Mouse (Mus musculus) heart, postnatal 0 days (tissue): ENCODE data around the gene Tpd52l1. TPM values are rescaled to one million over a fixed set of nuclear protein-coding genes. Genes with fewer than 3 reads are reported as not detected.

Source experiments
- ATAC-seq: fragments of 200-750 bp; cut with Nextera tagmentation; 2 replicates; pipeline ENCODE4 v1.8.0; 2017; ENCODE audit warnings: low read depth, moderate number of reproducible peaks, moderate library complexity; ENCODE audit not compliant: insufficient read depth
- DNase-seq: peaks from one replicate; pipeline ENCODE4 v3.0.0-alpha.2; 2016; ENCODE audit warnings: low spot score
- H3K27ac ChIP-seq: fragments of 300-500 bp; sonication (generic); 2 replicates; pipeline ENCODE4 v1.5.1; 2014; ENCODE audit warnings: low read depth, mild to moderate bottlenecking
- H3K27me3 ChIP-seq: fragments of 300-500 bp; sonication (generic); 2 replicates; pipeline ENCODE4 v1.6.1; 2014; ENCODE audit warnings: low read length, mixed read lengths; ENCODE audit not compliant: control insufficient read depth, insufficient read depth
- H3K36me3 ChIP-seq: fragments of 300-500 bp; sonication (generic); replicated peaks from 2 replicates; pipeline ENCODE4 v1.6.1; 2014; ENCODE audit warnings: low read length, mixed read lengths; ENCODE audit not compliant: control insufficient read depth, insufficient read depth
- H3K4me1 ChIP-seq: fragments of 300-500 bp; sonication (generic); 2 replicates; pipeline ENCODE4 v1.6.1; 2014; ENCODE audit warnings: antibody characterized with exemption; ENCODE audit not compliant: control insufficient read depth, insufficient read depth
- H3K4me2 ChIP-seq: fragments of 300-500 bp; sonication (generic); 2 replicates; pipeline ENCODE4 v1.6.1; 2014; ENCODE audit warnings: low read depth, mild to moderate bottlenecking, low read length, moderate library complexity
- H3K4me3 ChIP-seq: fragments of 300-500 bp; sonication (generic); 2 replicates; pipeline ENCODE4 v1.5.1; 2014; ENCODE audit warnings: low read depth, low read length
- H3K9ac ChIP-seq: fragments of 300-500 bp; sonication (generic); replicated peaks from 2 replicates; pipeline ENCODE4 v1.6.1; 2014; ENCODE audit warnings: low read depth, low read length, mixed read lengths
- H3K9me3 ChIP-seq: fragments of 300-500 bp; sonication (generic); replicated peaks from 2 replicates; pipeline ENCODE4 v1.6.1; 2016; ENCODE audit warnings: low read length; ENCODE audit not compliant: control insufficient read depth
- CTCF ChIP-seq: IDR thresholded peaks from 2 replicates; pipeline ENCODE4 v1.5.1; 2016; ENCODE audit warnings: antibody characterized with exemption, control low read depth, low read depth
- EP300 ChIP-seq: IDR thresholded peaks from 2 replicates; pipeline ENCODE4 v1.6.1; 2016; ENCODE audit warnings: antibody characterized with exemption, low read depth
- WGBS: fragments of 180-500 bp; shearing (Covaris S2); extraction: QIAGEN DNeasy Blood & Tissue Kit; methylation state at CpG from one replicate; pipeline ENCODE4 v1.1.7; 2014; 5-methylcytosine and 5-hydroxymethylcytosine counted together
- polyA plus RNA-seq: library from polyadenylated mRNA; unstranded; fragments of >200 nt; fragmentation: Nextera tagmentation; extraction: Ambion mirVana; gene quantifications from 2 replicates; pipeline ENCODE4 v1.2.1, GENCODE M21; 2015
- total RNA-seq: library from RNA; depleted of rRNA; stranded (reverse); fragments of >200 nt; gene quantifications from 2 replicates; pipeline ENCODE4 v1.2.3, GENCODE M21; 2014; ENCODE audit warnings: low replicate concordance

The Tpd52l1 gene
- total and polyA plus RNA-seq, 2 experiments from 2014 or later: 11.9 to 17.8 TPM

DNA sequence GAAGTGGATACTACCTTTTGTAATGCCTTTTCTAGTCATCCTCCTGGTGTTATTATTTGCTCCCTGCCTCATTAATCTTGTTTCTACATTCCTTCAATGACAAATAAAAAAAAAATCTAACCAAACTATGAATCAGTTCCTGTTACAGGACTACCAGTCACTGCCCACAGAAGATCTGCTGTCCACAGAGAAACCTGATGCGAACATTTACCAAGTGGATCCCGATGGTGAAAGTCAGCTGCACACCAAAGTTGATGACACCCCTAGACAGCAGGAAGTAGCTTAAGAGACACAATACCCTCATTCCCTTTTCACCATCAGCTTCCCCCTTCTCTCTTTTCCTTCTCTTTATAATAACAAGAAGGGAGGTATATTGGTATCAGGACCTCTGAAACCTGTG, 17.3 kb upstream of the Tpd52l1 start:
- WGBS: 92% methylated on average over 2 of the region's 2 CpGs
- no peaks in the 10 kb centered on the region for H3K9me3 ChIP-seq
- no peaks in the 10 kb centered on the region for H3K36me3 ChIP-seq
- H3K4me1 ChIP-seq: no peaks in the 10 kb centered on the region
- DNase-seq (no peak), ATAC-seq (no peak)
- no peak for TF ChIP-seq CTCF
- TF ChIP-seq EP300: no peak
- no peak overlapping the region for H3K27ac ChIP-seq
- no peak overlapping the region for H3K4me2 ChIP-seq
- H3K9ac ChIP-seq: no peak overlapping the region
- H3K4me3 ChIP-seq: no peak overlapping the region
- no peaks in the 10 kb centered on the region for H3K27me3 ChIP-seq

DNA sequence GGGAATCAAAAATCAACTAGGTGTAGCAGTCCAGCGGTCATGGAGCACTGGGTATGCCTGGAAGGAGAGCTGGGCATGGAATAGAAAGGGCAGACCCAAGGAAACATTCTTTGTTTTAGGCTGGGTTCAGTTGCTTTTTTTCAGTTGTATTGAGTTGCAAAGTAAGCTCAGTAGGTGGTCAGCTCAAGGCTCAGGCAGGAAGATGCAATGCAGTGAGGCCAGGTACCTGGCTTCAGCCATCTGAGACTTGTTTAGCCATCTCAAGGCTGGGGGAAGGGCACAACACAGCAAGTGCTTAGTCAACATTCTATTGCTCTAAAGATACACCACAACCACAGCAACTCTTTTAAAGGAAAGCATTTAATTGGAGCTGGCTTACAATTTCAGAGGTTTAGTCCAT, 11.0 kb upstream of the Tpd52l1 start:
- Histone ChIP-seq H3K27ac (no peak overlapping the region), H3K36me3 (no peaks in the 10 kb centered on the region), H3K4me1 (no peaks in the 10 kb centered on the region), H3K9me3 (no peaks in the 10 kb centered on the region), H3K9ac (no peak overlapping the region), H3K4me3 (no peak overlapping the region), H3K4me2 (no peak overlapping the region), H3K27me3 (no peaks in the 10 kb centered on the region)
- WGBS: 55% methylated on average over 1 of the region's 1 CpGs
- TF ChIP-seq CTCF (no peak), EP300 (no peak)
- ATAC-seq (no peak), DNase-seq (no peak)

DNA sequence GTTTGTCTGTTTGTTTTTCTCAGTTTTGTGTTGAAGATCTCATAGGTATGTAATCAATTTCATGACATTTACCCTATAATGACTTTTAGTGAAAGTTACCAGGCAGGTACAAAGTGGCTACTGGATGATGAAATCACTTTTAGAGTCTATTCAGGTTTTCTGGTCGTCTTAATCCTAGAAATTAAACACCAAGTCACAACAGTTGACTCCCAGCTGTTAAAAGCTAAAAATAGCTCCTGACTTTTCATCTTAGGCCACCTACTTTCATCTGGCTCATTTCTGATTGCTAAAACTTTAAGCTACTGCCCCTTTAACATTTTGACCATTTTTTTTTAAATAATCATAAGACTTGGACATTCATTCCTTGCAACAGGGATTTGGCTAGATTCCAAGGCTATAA, 1.3 kb upstream of the Tpd52l1 start:
- DNase-seq (no peak), ATAC-seq (no peak)
- H3K27me3 ChIP-seq: no peaks in the 10 kb centered on the region
- no peak overlapping the region for H3K27ac ChIP-seq
- H3K9me3 ChIP-seq: no peaks in the 10 kb centered on the region
- TF ChIP-seq CTCF: no peak
- TF ChIP-seq EP300: no peak
- 18% methylated on average over 1 of the region's 1 CpGs for WGBS
- no peak overlapping the region for H3K9ac ChIP-seq
- no peaks in the 10 kb centered on the region; the same call in 1 of the 2 replicates for H3K4me1 ChIP-seq
- H3K4me2 ChIP-seq: no peak overlapping the region
- H3K36me3 ChIP-seq: no peaks in the 10 kb centered on the region
- H3K4me3 ChIP-seq: no peak overlapping the region

DNA sequence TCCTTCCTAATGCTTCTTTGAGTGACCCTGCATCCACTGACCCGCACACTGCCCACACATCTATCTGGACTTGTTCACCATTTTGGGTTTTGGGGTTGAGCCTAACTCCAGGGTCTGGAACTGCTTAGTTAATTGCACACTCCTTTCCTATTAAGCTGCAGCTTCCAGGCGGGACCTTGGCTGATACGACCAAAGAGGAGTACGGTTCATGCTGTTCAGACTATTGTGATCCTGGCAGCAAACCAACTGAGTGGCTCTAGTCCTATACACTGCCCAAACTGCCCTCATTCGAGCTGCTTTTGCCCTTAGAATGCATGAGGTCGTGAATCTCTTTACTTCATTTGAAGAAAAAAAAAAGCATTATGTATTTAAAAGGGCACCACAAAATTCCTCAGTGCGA, 1.6 kb downstream of the Tpd52l1 start:
- DNase-seq (no peak), ATAC-seq (no peak)
- no peak for TF ChIP-seq CTCF
- TF ChIP-seq EP300: no peak
- Histone ChIP-seq H3K36me3 (no peaks in the 10 kb centered on the region), H3K27me3 (no peaks in the 10 kb centered on the region), H3K4me2 (no peak overlapping the region), H3K27ac (no peak overlapping the region), H3K9me3 (no peaks in the 10 kb centered on the region), H3K4me3 (no peak overlapping the region), H3K4me1 (no peaks in the 10 kb centered on the region; the same call in 1 of the 2 replicates), H3K9ac (no peak overlapping the region)
- 61% methylated on average over 7 of the region's 7 CpGs for WGBS

DNA sequence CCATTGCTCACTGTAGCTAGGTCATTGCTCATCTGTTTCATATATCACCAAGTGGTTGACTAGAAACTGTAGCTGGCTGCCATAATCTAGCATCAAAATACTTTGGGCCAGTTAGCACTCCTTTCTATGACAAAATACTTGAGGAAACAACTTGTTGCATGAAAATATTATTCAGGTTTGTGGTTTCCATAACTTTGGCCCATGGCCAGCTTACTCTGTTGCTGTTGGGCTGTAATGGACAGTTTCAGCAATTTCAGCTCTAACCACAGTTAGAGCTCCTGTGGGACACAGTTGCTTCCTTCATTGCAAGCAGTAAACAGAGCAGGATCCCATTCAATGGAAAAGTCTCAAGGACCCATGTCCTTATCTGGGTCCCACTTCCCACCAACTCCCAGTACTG, 4.3 kb downstream of the Tpd52l1 start:
- Histone ChIP-seq H3K4me2 (no peak overlapping the region), H3K36me3 (no peaks in the 10 kb centered on the region), H3K27ac (no peak overlapping the region), H3K4me3 (no peak overlapping the region), H3K9ac (no peak overlapping the region), H3K27me3 (no peaks in the 10 kb centered on the region), H3K4me1 (no peaks in the 10 kb centered on the region; the same call in 1 of the 2 replicates), H3K9me3 (no peaks in the 10 kb centered on the region)
- DNase-seq (no peak), ATAC-seq (no peak)
- no peak for TF ChIP-seq CTCF

DNA sequence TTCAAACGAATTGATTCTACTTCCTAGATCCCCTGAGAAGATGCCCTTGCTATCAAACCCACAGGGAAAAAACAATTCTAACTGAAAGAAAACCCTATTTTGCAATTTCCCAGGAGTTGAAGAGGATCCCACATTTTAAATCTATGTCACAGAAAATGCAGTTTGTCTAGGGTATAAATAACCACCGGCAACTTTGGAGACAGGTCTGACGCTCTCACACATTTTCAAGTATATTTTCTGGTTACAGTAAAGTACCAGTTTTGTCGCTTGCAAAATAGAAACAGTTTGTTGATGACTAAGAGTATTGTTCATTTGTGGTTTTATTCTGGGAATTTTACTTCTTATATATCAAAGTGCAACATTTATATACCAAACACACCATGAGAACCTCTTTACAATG, 9.7 kb downstream of the Tpd52l1 start:
- no peak overlapping the region for H3K4me2 ChIP-seq
- H3K4me3 ChIP-seq: no peak overlapping the region
- ATAC-seq: no peak
- WGBS: 69% methylated on average over 4 of the region's 4 CpGs
- H3K27me3 ChIP-seq: no peaks in the 10 kb centered on the region
- H3K9ac ChIP-seq: no peak overlapping the region
- H3K9me3 ChIP-seq: no peaks in the 10 kb centered on the region
- H3K27ac ChIP-seq: no peak overlapping the region
- no peak for TF ChIP-seq EP300
- DNase-seq: no peak
- no peaks in the 10 kb centered on the region for H3K36me3 ChIP-seq
- H3K4me1 ChIP-seq: no peaks in the 10 kb centered on the region
